Mouse (Mus musculus): ENCODE data around the gene Aak1. TPM values are rescaled to one million over a fixed set of nuclear protein-coding genes. Genes with fewer than 3 reads are reported as not detected.

Aak1 gene
- polyA plus RNA-seq, 1 experiment from 2014 or later: 37.3 TPM

- ATAC-seq (ENCODE audit: low read depth): no peak
- no peak overlapping the region for H3K9ac ChIP-seq
- H3K27ac ChIP-seq (replicated peaks): no peak overlapping the region
- H3K27me3 ChIP-seq: no peaks in the 10 kb centered on the region
- no peak overlapping the region for H3K4me3 ChIP-seq
- no peaks in the 10 kb centered on the region for H3K9me3 ChIP-seq
- H3K4me2 ChIP-seq: no peak overlapping the region
- H3K36me3 ChIP-seq: peaks cover 50% of the 10 kb centered on the region
- whole genome bisulfite sequencing: 88% methylated on average over 6 of the region's 6 CpGs
- no peaks in the 10 kb centered on the region for H3K4me1 ChIP-seq (replicated peaks)
Measured at GRCm38 (mm10) chr6:86978909-86979265, 129.6 kb downstream of the Aak1 start.

- no peaks in the 10 kb centered on the region for H3K27me3 ChIP-seq
- no peak for ATAC-seq (ENCODE audit: low read depth)
Measured at GRCm38 (mm10) chr6:86981206-86981605, 131.9 kb downstream of the Aak1 start.

GRCm38 (mm10) chr6:86985314-86986106 lies 136.2 kb downstream of the Aak1 start:
- no peak overlapping the region for H3K4me3 ChIP-seq
- H3K4me1 ChIP-seq (replicated peaks): no peaks in the 10 kb centered on the region
- 89% methylated on average over 8 of the region's 8 CpGs for WGBS
- H3K9me3 ChIP-seq: no peaks in the 10 kb centered on the region
- ATAC-seq (ENCODE audit: low read depth): no peak
- no peak overlapping the region for H3K9ac ChIP-seq
- no peak overlapping the region for H3K27ac ChIP-seq (replicated peaks)
- H3K36me3 ChIP-seq: peaks cover 43% of the 10 kb centered on the region
- H3K27me3 ChIP-seq: no peaks in the 10 kb centered on the region
- H3K4me2 ChIP-seq: no peak overlapping the region

More at GRCm38 (mm10) chr6:86981206-86981605, 131.9 kb downstream of the Aak1 start:
- Histone ChIP-seq H3K4me3 (no peak overlapping the region), H3K9me3 (no peaks in the 10 kb centered on the region), H3K36me3 (peaks cover 50% of the 10 kb centered on the region), H3K4me1 (replicated peaks) (no peaks in the 10 kb centered on the region), H3K9ac (no peak overlapping the region), H3K4me2 (no peak overlapping the region), H3K27ac (replicated peaks) (no peak overlapping the region)
- 93% methylated on average over 2 of the region's 2 CpGs for WGBS

GRCm38 (mm10) chr6:86989576-86989975 lies 140.3 kb downstream of the Aak1 start:
- H3K4me2 ChIP-seq: no peak overlapping the region
- peaks cover 22% of the 10 kb centered on the region; the same call in 1 of the 2 replicates for H3K36me3 ChIP-seq
- no peak for ATAC-seq (ENCODE audit: low read depth)
- no peak overlapping the region for H3K9ac ChIP-seq
- H3K9me3 ChIP-seq: no peaks in the 10 kb centered on the region
- no peaks in the 10 kb centered on the region for H3K27me3 ChIP-seq
- no peaks in the 10 kb centered on the region for H3K4me1 ChIP-seq (replicated peaks)
- H3K4me3 ChIP-seq: no peak overlapping the region
- H3K27ac ChIP-seq (replicated peaks): no peak overlapping the region
- WGBS: 92% methylated on average over 6 of the region's 6 CpGs

- Histone ChIP-seq H3K4me2 (no peak overlapping the region), H3K4me1 (replicated peaks) (no peaks in the 10 kb centered on the region), H3K27ac (replicated peaks) (no peak overlapping the region), H3K4me3 (no peak overlapping the region), H3K9me3 (no peaks in the 10 kb centered on the region), H3K27me3 (no peaks in the 10 kb centered on the region), H3K36me3 (peaks cover 32% of the 10 kb centered on the region), H3K9ac (no peak overlapping the region)
- ATAC-seq (ENCODE audit: low read depth): no peak
- WGBS: 73% methylated on average over 3 of the region's 3 CpGs
Measured at GRCm38 (mm10) chr6:86991041-86991440, 141.7 kb downstream of the Aak1 start.

- no peak overlapping the region for H3K27ac ChIP-seq (replicated peaks)
- H3K9me3 ChIP-seq: no peaks in the 10 kb centered on the region
- peaks cover 34% of the 10 kb centered on the region for H3K36me3 ChIP-seq
- no peak overlapping the region for H3K4me3 ChIP-seq
- no peaks in the 10 kb centered on the region for H3K4me1 ChIP-seq (replicated peaks)
- no peak for ATAC-seq (ENCODE audit: low read depth)
- H3K4me2 ChIP-seq: no peak overlapping the region
- 91% methylated on average over 8 of the region's 8 CpGs for WGBS
- no peaks in the 10 kb centered on the region for H3K27me3 ChIP-seq
- H3K9ac ChIP-seq: no peak overlapping the region
Measured at GRCm38 (mm10) chr6:86992349-86992748, 143.0 kb downstream of the Aak1 start.

- 88% methylated on average over 4 of the region's 4 CpGs for whole genome bisulfite sequencing
- no peaks in the 10 kb centered on the region for H3K4me1 ChIP-seq (replicated peaks)
- no peak overlapping the region for H3K4me3 ChIP-seq
- H3K27me3 ChIP-seq: no peaks in the 10 kb centered on the region
- H3K27ac ChIP-seq (replicated peaks): no peak overlapping the region
- H3K9me3 ChIP-seq: no peaks in the 10 kb centered on the region
- H3K36me3 ChIP-seq: peaks cover 44% of the 10 kb centered on the region
- no peak for ATAC-seq (ENCODE audit: low read depth)
- H3K4me2 ChIP-seq: no peak overlapping the region
- H3K9ac ChIP-seq: no peak overlapping the region
Measured at GRCm38 (mm10) chr6:86994254-86994653, 144.9 kb downstream of the Aak1 start.

- H3K9ac ChIP-seq: no peak overlapping the region
- H3K36me3 ChIP-seq: peaks cover 42% of the 10 kb centered on the region
- no peaks in the 10 kb centered on the region for H3K9me3 ChIP-seq
- H3K4me3 ChIP-seq: no peak overlapping the region
- no peak overlapping the region for H3K4me2 ChIP-seq
- 84% methylated on average over 5 of the region's 5 CpGs for WGBS
- no peaks in the 10 kb centered on the region for H3K4me1 ChIP-seq (replicated peaks)
- no peaks in the 10 kb centered on the region for H3K27me3 ChIP-seq
- no peak overlapping the region for H3K27ac ChIP-seq (replicated peaks)
- ATAC-seq (ENCODE audit: low read depth): no peak
Measured at GRCm38 (mm10) chr6:86996629-86997307, 147.5 kb downstream of the Aak1 start.

- no peak overlapping the region for H3K27ac ChIP-seq (replicated peaks)
- H3K27me3 ChIP-seq: no peaks in the 10 kb centered on the region
- ATAC-seq (ENCODE audit: low read depth): no peak
- no peak overlapping the region for H3K4me2 ChIP-seq
- WGBS: 90% methylated on average over 6 of the region's 6 CpGs
- peaks cover 42% of the 10 kb centered on the region for H3K36me3 ChIP-seq
- no peak overlapping the region for H3K4me3 ChIP-seq
- no peaks in the 10 kb centered on the region for H3K9me3 ChIP-seq
- no peak overlapping the region for H3K9ac ChIP-seq
- no peaks in the 10 kb centered on the region for H3K4me1 ChIP-seq (replicated peaks)
Measured at GRCm38 (mm10) chr6:86997360-86997759, 148.0 kb downstream of the Aak1 start.

GRCm38 (mm10) chr6:87001995-87002394 lies 152.7 kb downstream of the Aak1 start:
- H3K9ac ChIP-seq: no peak overlapping the region
- no peak for ATAC-seq (ENCODE audit: low read depth)
- peaks cover 23% of the 10 kb centered on the region for H3K36me3 ChIP-seq
- no peak overlapping the region for H3K4me2 ChIP-seq
- H3K27me3 ChIP-seq: no peaks in the 10 kb centered on the region
- no peak overlapping the region for H3K4me3 ChIP-seq
- no peaks in the 10 kb centered on the region for H3K4me1 ChIP-seq (replicated peaks)
- H3K27ac ChIP-seq (replicated peaks): no peak overlapping the region
- no peaks in the 10 kb centered on the region for H3K9me3 ChIP-seq
- 92% methylated on average over 6 of the region's 6 CpGs for WGBS

- Histone ChIP-seq H3K27ac (replicated peaks) (no peak overlapping the region), H3K36me3 (peaks cover 17% of the 10 kb centered on the region), H3K4me1 (replicated peaks) (no peaks in the 10 kb centered on the region), H3K9ac (no peak overlapping the region), H3K4me2 (no peak overlapping the region), H3K27me3 (no peaks in the 10 kb centered on the region), H3K9me3 (no peaks in the 10 kb centered on the region), H3K4me3 (no peak overlapping the region)
- 53% methylated on average over 8 of the region's 8 CpGs for WGBS
- ATAC-seq (ENCODE audit: low read depth): peak; percentile 75; the same call in 1 of the 2 replicates
Measured at GRCm38 (mm10) chr6:87002521-87003055, 153.3 kb downstream of the Aak1 start.

GRCm38 (mm10) chr6:87004099-87004498 lies 154.8 kb downstream of the Aak1 start:
- Histone ChIP-seq H3K36me3 (0 out of 2 replicates have a peak, but pooled peaks cover 3% of the 10 kb centered on the region), H3K9ac (no peak overlapping the region)
- no peak for ATAC-seq (ENCODE audit: low read depth)

More at GRCm38 (mm10) chr6:87004099-87004498, 154.8 kb downstream of the Aak1 start:
- WGBS: 75% methylated on average over 2 of the region's 2 CpGs
- no peaks in the 10 kb centered on the region for H3K27me3 ChIP-seq
- no peak overlapping the region for H3K4me3 ChIP-seq
- H3K4me1 ChIP-seq (replicated peaks): peaks cover 1% of the 10 kb centered on the region
- no peaks in the 10 kb centered on the region for H3K9me3 ChIP-seq
- H3K27ac ChIP-seq (replicated peaks): no peak overlapping the region
- no peak overlapping the region for H3K4me2 ChIP-seq

Data from neural tube, embryonic 13.5 days (tissue).